ENCODE assay signal across 8 mouse cellular contexts in the genomic region with DNA sequence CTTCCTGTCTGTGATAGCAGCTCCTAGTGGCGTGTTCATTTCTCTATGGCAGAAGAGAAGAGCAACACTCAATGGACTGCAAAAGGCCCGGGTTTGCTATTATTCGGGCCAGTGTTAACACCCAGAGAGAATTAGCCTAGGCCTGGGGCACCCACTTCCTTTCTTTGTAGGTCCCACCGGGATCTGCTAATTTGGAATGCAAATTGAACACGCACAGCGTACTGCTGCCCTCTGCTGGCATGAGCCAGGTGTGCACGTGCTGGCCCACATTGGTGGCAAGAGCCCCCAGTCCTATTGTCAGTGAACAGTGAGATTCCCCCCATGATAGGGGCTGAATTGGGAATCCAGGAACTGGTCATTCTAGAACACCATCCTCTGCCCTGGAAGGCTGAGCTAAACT.
A peak's percentile ranks its signal among the peaks of the same experiment; 100 is the strongest.
DNase-seq lines count a peak whose midpoint lies in the region; ATAC-seq lines count a peak whose summit lies in the region.

No protein-coding gene starts in this region.

- intact Hi-C loops in heart, postnatal 36 days (cut with DNase I) = loop anchor here (1.0 to 10.0 kb wide), 4 partner anchors 113 to 877 kb away; no protein-coding TSS in a partner anchor

- 1% methylated on average over 7 of the region's 7 CpGs for WGBS in forebrain, embryonic 16.5 days
- 4% methylated on average over 7 of the region's 7 CpGs for WGBS in lung, embryonic 15.5 days

- no peaks in the 10 kb centered on the region for H3K9me3 ChIP-seq in forebrain, embryonic 16.5 days (ENCODE audit: control insufficient read depth, low read length)
- H3K9me3 ChIP-seq in lung, embryonic 15.5 days = no peaks in the 10 kb centered on the region

- H3K4me3 ChIP-seq in forebrain, embryonic 16.5 days (replicated peaks; ENCODE audit: low read length) = no peak overlapping the region
- H3K4me3 ChIP-seq in lung, embryonic 15.5 days = peak overlapping the region; percentile 17; the same call in 1 of the 2 replicates

- ATAC-seq in forebrain, embryonic 16.5 days = peak; percentile 61
- ATAC-seq in lung, embryonic 15.5 days (ENCODE audit: borderline replicate concordance, extremely low read depth, low FRiP score, low TSS enrichment) = no peak

- no peaks in the 10 kb centered on the region for H3K36me3 ChIP-seq in forebrain, embryonic 16.5 days (ENCODE audit: control insufficient read depth, insufficient read depth)
- no peaks in the 10 kb centered on the region for H3K36me3 ChIP-seq in lung, embryonic 15.5 days

- H3K4me2 ChIP-seq in forebrain, embryonic 16.5 days (ENCODE audit: low read length) = peak overlapping the region; percentile 40
- peak overlapping the region; percentile 49 for H3K4me2 ChIP-seq in lung, embryonic 15.5 days

- peak; percentile 48 to 54 for DNase-seq in CD8-positive naive resting alpha-beta T cell, adult 2 months (ENCODE audit: low read depth in 2 of 2, low spot score in 2 of 2)
- peak; percentile 19 for DNase-seq in c-Kit-positive CD71-positive TER-119-negative erythroid progenitor cells, embryonic 14.5 days (ENCODE audit: low read depth)
- peak; percentile 86 to 88 for DNase-seq in heart, postnatal 36 days
- peak; percentile 16 to 73 for DNase-seq in layer of hippocampus, adult 8-10 months (ENCODE audit: low spot score in 2 of 2)
- DNase-seq in ovary, postnatal 10 days (ENCODE audit: low spot score) = peak; percentile 71
- DNase-seq in thymus, postnatal 0 days (ENCODE audit: low spot score) = peak; percentile 75

- no peak overlapping the region for H3K9ac ChIP-seq in forebrain, embryonic 16.5 days (replicated peaks; ENCODE audit: low read depth, low read length)
- no peak overlapping the region for H3K9ac ChIP-seq in lung, embryonic 15.5 days

- peaks cover 8% of the 10 kb centered on the region; the same call in 1 of the 2 replicates for H3K27me3 ChIP-seq in forebrain, embryonic 16.5 days (replicated peaks; ENCODE audit: control insufficient read depth, insufficient read depth, low read length)
- H3K27me3 ChIP-seq in lung, embryonic 15.5 days = no peaks in the 10 kb centered on the region

- peaks cover 8% of the 10 kb centered on the region for H3K4me1 ChIP-seq in forebrain, embryonic 16.5 days (replicated peaks; ENCODE audit: control insufficient read depth, insufficient read depth, low read length)
- no peaks in the 10 kb centered on the region for H3K4me1 ChIP-seq in lung, embryonic 15.5 days

- H3K27ac ChIP-seq in forebrain, embryonic 16.5 days (ENCODE audit: low read length) = no peak overlapping the region
- H3K27ac ChIP-seq in lung, embryonic 15.5 days = no peak overlapping the region

Comparison
In these comparisons a context has a peak if more than half of its experiments do, and no peak if none do; other contexts are left out.
1. DNase-seq: peak in every context shown above with its lines; median percentile 87 in heart, postnatal 36 days; 75 in thymus, postnatal 0 days; 71 in ovary, postnatal 10 days; 51 in CD8-positive naive resting alpha-beta T cell, adult 2 months; 44 in layer of hippocampus, adult 8-10 months; 19 in c-Kit-positive CD71-positive TER-119-negative erythroid progenitor cells, embryonic 14.5 days.